Mouse (Mus musculus): ENCODE data around the gene Angel1.

GRCm38 (mm10) chr12:86681626-86682025 lies 44.6 kb downstream of the Angel1 start:
- TF ChIP-seq POLR2A (IDR thresholded peaks at IDR 0.05; ENCODE audit: low read depth, low read length) = no peak
- TF ChIP-seq CTCF (IDR thresholded peaks at IDR 0.05; ENCODE audit: extremely low read depth, insufficient read length, insufficient replicate concordance, low read depth, low read length) = no peak
